ENCODE assay signal across 20 mouse cellular contexts in genomic region chr6:128002667-128003066, GRCm38 (mm10).
DNase-seq lines count a peak whose midpoint lies in the region; ATAC-seq and TF ChIP-seq lines count a peak whose summit lies in the region.
"Had no signal": no experiment of that assay in that cellular context is flagged by ENCODE, and none has a peak within 500 bp of the region (broad histone marks: within the 10 kb centered on the region; RNA-seq: fewer than 3 reads in every experiment).

No protein-coding gene starts in this region.

- 82% methylated on average over 4 of the region's 4 CpGs for WGBS in embryonic facial prominence, embryonic 15.5 days
- 82% methylated on average over 4 of the region's 4 CpGs for WGBS in embryonic facial prominence, embryonic 10.5 days
- WGBS in limb, embryonic 14.5 days, result 78% methylated on average over 4 of the region's 4 CpGs
- WGBS in limb, embryonic 10.5 days, result 69% methylated on average over 4 of the region's 4 CpGs
- 32% methylated on average over 4 of the region's 4 CpGs for WGBS in cerebellum, adult 2 months
- WGBS in intestine, embryonic 16.5 days, result 83% methylated on average over 4 of the region's 4 CpGs

- no peak for ATAC-seq in embryonic facial prominence, embryonic 15.5 days (ENCODE audit: insufficient number of reproducible peaks, low FRiP score, low TSS enrichment, low read depth)
- no peak for ATAC-seq in limb, embryonic 14.5 days (ENCODE audit: low FRiP score, low read depth)
- no peak for ATAC-seq in intestine, embryonic 16.5 days
- ATAC-seq: forebrain, embryonic 13.5 days had no signal

- H3K4me3 ChIP-seq in embryonic facial prominence, embryonic 15.5 days (replicated peaks), result no peak overlapping the region
- H3K4me3 ChIP-seq in embryonic facial prominence, embryonic 10.5 days, result no peak overlapping the region
- H3K4me3 ChIP-seq in limb, embryonic 14.5 days (replicated peaks; ENCODE audit: low read length), result no peak overlapping the region
- H3K4me3 ChIP-seq in limb, embryonic 10.5 days, result no peak overlapping the region
- H3K4me3 ChIP-seq in cerebellum, adult 2 months (replicated peaks; ENCODE audit: insufficient read depth, low read depth, low read length), result no peak overlapping the region
- no peak overlapping the region for H3K4me3 ChIP-seq in intestine, embryonic 16.5 days (ENCODE audit: low read length)
- H3K4me3 ChIP-seq: erythroblast, embryonic 14.5 days; forebrain, embryonic 13.5 days; hindbrain, embryonic 15.5 days; limb, embryonic 15.5 days; liver, embryonic 15.5 days; midbrain, embryonic 12.5 days had no signal

- H3K36me3 ChIP-seq in embryonic facial prominence, embryonic 15.5 days, result no peaks in the 10 kb centered on the region
- H3K36me3 ChIP-seq in embryonic facial prominence, embryonic 10.5 days (replicated peaks), result peaks cover 7% of the 10 kb centered on the region
- no peaks in the 10 kb centered on the region for H3K36me3 ChIP-seq in limb, embryonic 14.5 days (ENCODE audit: control insufficient read depth, insufficient read depth, low read length)
- peaks cover 3% of the 10 kb centered on the region; the same call in 1 of the 2 replicates for H3K36me3 ChIP-seq in limb, embryonic 10.5 days
- no peaks in the 10 kb centered on the region for H3K36me3 ChIP-seq in intestine, embryonic 16.5 days (ENCODE audit: control insufficient read depth, insufficient read depth, low read length)
- H3K36me3 ChIP-seq: hindbrain, embryonic 15.5 days; limb, embryonic 15.5 days; liver, embryonic 15.5 days; midbrain, embryonic 12.5 days had no signal

- H3K9me3 ChIP-seq in embryonic facial prominence, embryonic 15.5 days (replicated peaks), result no peaks in the 10 kb centered on the region
- H3K9me3 ChIP-seq in embryonic facial prominence, embryonic 10.5 days, result no peaks in the 10 kb centered on the region
- no peaks in the 10 kb centered on the region for H3K9me3 ChIP-seq in limb, embryonic 14.5 days (ENCODE audit: control insufficient read depth, low read length)
- H3K9me3 ChIP-seq in limb, embryonic 10.5 days (replicated peaks), result no peaks in the 10 kb centered on the region
- H3K9me3 ChIP-seq in intestine, embryonic 16.5 days (ENCODE audit: control insufficient read depth, low read length), result no peaks in the 10 kb centered on the region
- H3K9me3 ChIP-seq: forebrain, embryonic 13.5 days; hindbrain, embryonic 15.5 days; limb, embryonic 15.5 days; liver, embryonic 15.5 days; midbrain, embryonic 12.5 days had no signal

- H3K4me1 ChIP-seq in embryonic facial prominence, embryonic 15.5 days, result peaks cover 70% of the 10 kb centered on the region
- H3K4me1 ChIP-seq in embryonic facial prominence, embryonic 10.5 days, result peaks cover 50% of the 10 kb centered on the region
- peaks cover 10% of the 10 kb centered on the region; the same call in 1 of the 2 replicates for H3K4me1 ChIP-seq in limb, embryonic 14.5 days (ENCODE audit: control insufficient read depth, insufficient read depth, low read length)
- peaks cover 28% of the 10 kb centered on the region for H3K4me1 ChIP-seq in limb, embryonic 10.5 days
- peaks cover 86% of the 10 kb centered on the region for H3K4me1 ChIP-seq in cerebellum, adult 2 months (ENCODE audit: control insufficient read depth, insufficient read depth, low read length)
- H3K4me1 ChIP-seq in intestine, embryonic 16.5 days (ENCODE audit: control insufficient read depth, insufficient read depth, low read length), result peaks cover 22% of the 10 kb centered on the region

- TF ChIP-seq CTCF in cerebellum, adult 2 months (IDR thresholded peaks at IDR 0.05; ENCODE audit: borderline replicate concordance, insufficient read depth, low read depth, low read length), result no peak

- H3K9ac ChIP-seq in embryonic facial prominence, embryonic 15.5 days, result no peak overlapping the region
- 0 out of 2 replicates have a peak overlapping the region, but pooled peaks have one; percentile 2 for H3K9ac ChIP-seq in limb, embryonic 14.5 days (ENCODE audit: low read depth, low read length, severe bottlenecking)
- no peak overlapping the region for H3K9ac ChIP-seq in intestine, embryonic 16.5 days (ENCODE audit: low read depth, low read length)
- H3K9ac ChIP-seq: forebrain, embryonic 13.5 days; hindbrain, embryonic 15.5 days; limb, embryonic 15.5 days; liver, embryonic 15.5 days; midbrain, embryonic 12.5 days had no signal

- TF ChIP-seq POLR2A in limb, embryonic 14.5 days (IDR thresholded peaks at IDR 0.05; ENCODE audit: borderline replicate concordance, extremely low read depth, insufficient read depth, insufficient read length), result no peak
- TF ChIP-seq POLR2A in cerebellum, adult 2 months (IDR thresholded peaks at IDR 0.05; ENCODE audit: borderline replicate concordance, insufficient read depth, low read length), result no peak

- H3K27ac ChIP-seq in embryonic facial prominence, embryonic 15.5 days (replicated peaks), result peak overlapping the region; percentile 1; the same call in 1 of the 2 replicates
- no peak overlapping the region for H3K27ac ChIP-seq in embryonic facial prominence, embryonic 10.5 days (replicated peaks)
- no peak overlapping the region for H3K27ac ChIP-seq in limb, embryonic 14.5 days (replicated peaks; ENCODE audit: low read depth, low read length)
- H3K27ac ChIP-seq in limb, embryonic 10.5 days, result no peak overlapping the region
- peak overlapping the region; percentile 59; the same call in 1 of the 2 replicates for H3K27ac ChIP-seq in cerebellum, adult 2 months (ENCODE audit: insufficient read depth, low read length)
- H3K27ac ChIP-seq in intestine, embryonic 16.5 days (ENCODE audit: low read length), result peak overlapping the region; percentile 53; the same call in 1 of the 2 replicates
- H3K27ac ChIP-seq: forebrain, embryonic 13.5 days; hindbrain, embryonic 15.5 days; kidney, postnatal 0 days; limb, embryonic 15.5 days; liver, embryonic 15.5 days; midbrain, embryonic 12.5 days had no signal

- H3K4me2 ChIP-seq in embryonic facial prominence, embryonic 15.5 days (replicated peaks), result no peak overlapping the region
- no peak overlapping the region for H3K4me2 ChIP-seq in limb, embryonic 14.5 days (replicated peaks; ENCODE audit: low read depth, low read length, severe bottlenecking)
- no peak overlapping the region for H3K4me2 ChIP-seq in intestine, embryonic 16.5 days (ENCODE audit: low read depth, low read length)
- H3K4me2 ChIP-seq: forebrain, embryonic 13.5 days; hindbrain, embryonic 15.5 days; limb, embryonic 15.5 days; liver, embryonic 15.5 days; midbrain, embryonic 12.5 days had no signal

- DNase-seq in embryonic facial prominence, embryonic 10.5 days (ENCODE audit: low spot score), result no peak
- DNase-seq in limb, embryonic 14.5 days (ENCODE audit: low spot score), result no peak
- DNase-seq in limb, embryonic 10.5 days (ENCODE audit: low spot score), result no peak
- DNase-seq in cerebellum, adult 2 months, result peak; percentile 66 to 81
- no peak for DNase-seq in thymus, postnatal 4 days
- DNase-seq in spleen, postnatal 36 days (ENCODE audit: low spot score in 2 of 2), result no peak
- DNase-seq: adrenal gland, postnatal 25 days; heart, adult 18-20 months; kidney, adult 18-20 months; lung, postnatal 36 days; thymus, postnatal 14 days had no signal

- H3K27me3 ChIP-seq in embryonic facial prominence, embryonic 15.5 days, result no peaks in the 10 kb centered on the region
- no peaks in the 10 kb centered on the region for H3K27me3 ChIP-seq in embryonic facial prominence, embryonic 10.5 days (replicated peaks; ENCODE audit: low read depth, poor library complexity, severe bottlenecking)
- no peaks in the 10 kb centered on the region for H3K27me3 ChIP-seq in limb, embryonic 14.5 days (ENCODE audit: control insufficient read depth, insufficient read depth, low read length)
- H3K27me3 ChIP-seq in limb, embryonic 10.5 days (ENCODE audit: low read depth, poor library complexity, severe bottlenecking), result no peaks in the 10 kb centered on the region
- no peaks in the 10 kb centered on the region for H3K27me3 ChIP-seq in cerebellum, adult 2 months (ENCODE audit: control insufficient read depth, insufficient read depth, low read length)
- no peaks in the 10 kb centered on the region for H3K27me3 ChIP-seq in intestine, embryonic 16.5 days (replicated peaks; ENCODE audit: control insufficient read depth, insufficient read depth, low read length)
- H3K27me3 ChIP-seq: forebrain, embryonic 13.5 days; hindbrain, embryonic 15.5 days; limb, embryonic 15.5 days; liver, embryonic 15.5 days; midbrain, embryonic 12.5 days had no signal

Comparison
In these comparisons a context has a peak if more than half of its experiments do, and no peak if none do; other contexts are left out.
1. H3K27ac ChIP-seq: peak in embryonic facial prominence, embryonic 15.5 days (single experiment), cerebellum, adult 2 months (single experiment) and intestine, embryonic 16.5 days (single experiment); none in embryonic facial prominence, embryonic 10.5 days (single experiment), limb, embryonic 14.5 days (single experiment) and limb, embryonic 10.5 days (single experiment).
2. DNase-seq: peak in cerebellum, adult 2 months (2 of 2); none in embryonic facial prominence, embryonic 10.5 days (single experiment), limb, embryonic 14.5 days (single experiment), limb, embryonic 10.5 days (single experiment), thymus, postnatal 4 days (single experiment) and spleen, postnatal 36 days (0 of 2).